Mouse (Mus musculus) kidney, adult 8-10 months (tissue): Measurements from ENCODE around the gene Ndrg3.
"Not testable (repeated sequence)": the region's sequence is repeated elsewhere in the genome, so short reads cannot be mapped to it uniquely, and the experiment has no call there.

Experiments
- DNase-seq, 2 experiments: peaks; one replicate each; pipeline ENCODE4 v3.0.0; 2022

Ndrg3 gene

DNA sequence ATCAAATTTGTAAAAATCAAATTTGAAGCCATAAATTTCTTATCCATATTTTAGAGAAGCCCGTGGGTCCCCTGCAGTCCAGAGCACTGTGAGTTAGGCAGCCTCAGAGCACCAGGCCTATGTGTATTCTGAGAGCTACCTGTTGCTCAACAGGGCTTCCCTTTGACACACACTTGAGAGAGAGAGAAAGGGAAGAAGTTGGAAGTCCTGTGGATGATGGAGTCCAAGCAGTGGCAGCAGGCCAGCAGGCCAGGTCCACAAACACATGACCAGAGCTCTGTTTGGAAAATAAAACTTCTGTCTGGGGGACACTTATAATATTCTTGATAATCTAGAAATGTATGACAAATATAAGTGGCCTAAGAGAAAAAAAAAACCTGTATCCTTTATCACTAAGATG, 58.4 kb downstream of the Ndrg3 start:
- DNase-seq = no peak

DNA sequence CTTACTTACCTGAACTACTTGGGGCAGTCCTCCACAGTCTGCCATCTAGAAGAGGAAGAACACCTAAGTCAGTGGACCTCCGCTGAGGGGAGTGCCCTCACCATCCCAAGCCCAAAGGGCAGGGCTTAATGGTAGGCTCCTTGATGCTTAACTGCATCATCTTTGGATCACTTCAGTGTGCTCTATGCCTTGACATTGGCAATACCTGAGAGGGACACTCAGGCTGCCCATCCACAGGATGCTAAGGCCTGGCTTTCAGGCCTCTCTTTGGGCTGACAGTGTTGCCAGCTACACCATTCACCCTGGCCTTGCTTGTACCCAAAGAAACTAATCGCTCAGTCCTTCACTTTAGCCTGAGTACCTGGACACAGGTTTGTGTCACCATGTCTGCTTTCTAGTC, 60.4 kb downstream of the Ndrg3 start:
- DNase-seq = no peak

DNA sequence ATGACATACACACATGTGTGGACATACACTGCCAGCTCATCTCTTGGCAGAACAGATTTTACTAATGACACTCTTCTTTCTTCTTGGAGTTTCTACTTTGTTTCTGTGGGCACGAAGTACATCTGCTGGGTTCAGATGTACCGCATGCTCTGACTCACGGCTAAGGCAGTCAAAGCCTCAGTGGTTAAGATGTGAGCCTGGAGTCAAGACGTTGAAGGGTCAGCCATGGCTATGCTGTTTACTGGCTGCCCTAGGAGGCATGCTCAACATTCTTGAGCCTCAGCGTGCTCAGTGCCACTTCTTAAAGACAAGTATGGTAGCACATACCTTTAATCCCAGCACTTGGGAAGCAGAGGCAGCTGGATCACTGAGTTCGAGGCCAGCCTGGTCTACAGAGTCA, 61.3 kb downstream of the Ndrg3 start:
- no peak for DNase-seq

DNA sequence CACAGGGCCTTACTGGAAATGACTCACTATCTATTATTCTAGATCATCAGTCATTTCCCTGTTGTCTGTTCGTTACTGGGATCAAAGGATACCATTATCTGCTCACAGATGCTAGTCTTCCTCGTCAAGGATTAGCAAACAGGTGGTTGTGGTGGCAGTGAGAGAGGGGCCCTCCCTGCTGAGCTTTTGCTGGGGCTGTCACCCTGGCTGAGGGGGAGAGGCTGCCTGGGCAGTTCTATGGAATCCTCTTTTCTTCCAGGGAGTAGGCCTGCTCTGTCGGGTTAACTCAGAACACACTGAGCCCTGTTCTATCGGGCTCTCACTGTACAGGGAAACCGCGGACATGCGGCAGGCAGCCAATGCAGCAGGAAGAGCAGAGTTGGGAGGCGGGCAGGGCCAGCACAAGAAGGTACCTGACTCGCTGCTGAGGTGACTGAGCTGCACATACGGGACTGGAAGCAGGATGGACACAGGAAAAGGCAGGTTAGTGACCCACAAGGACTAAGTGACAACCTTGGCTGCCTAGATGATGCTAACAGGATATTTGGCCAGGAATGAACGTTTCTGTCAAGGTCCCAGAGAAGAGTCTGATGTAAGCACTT, 62.2 kb downstream of the Ndrg3 start:
- DNase-seq = no peak

DNA sequence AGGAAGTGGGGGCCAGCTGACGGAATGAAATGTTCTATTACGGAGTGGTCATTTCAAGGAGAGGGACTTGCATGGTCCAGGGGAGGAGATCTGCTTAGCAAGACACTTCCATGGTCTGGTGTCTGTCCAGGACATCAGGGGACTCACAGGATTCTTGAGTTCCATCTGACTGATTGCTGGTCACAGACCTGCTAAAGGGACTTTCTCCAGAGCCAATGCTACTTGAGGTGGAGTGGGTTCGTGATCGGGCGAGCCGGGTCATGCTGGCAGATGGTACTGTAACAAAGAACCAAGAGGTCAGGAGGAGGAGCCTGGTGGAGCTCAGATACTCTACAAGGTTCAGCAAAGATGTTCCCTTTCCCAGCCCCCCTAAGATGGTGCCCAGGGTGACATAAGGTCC, 63.2 kb downstream of the Ndrg3 start:
- DNase-seq = no peak

DNA sequence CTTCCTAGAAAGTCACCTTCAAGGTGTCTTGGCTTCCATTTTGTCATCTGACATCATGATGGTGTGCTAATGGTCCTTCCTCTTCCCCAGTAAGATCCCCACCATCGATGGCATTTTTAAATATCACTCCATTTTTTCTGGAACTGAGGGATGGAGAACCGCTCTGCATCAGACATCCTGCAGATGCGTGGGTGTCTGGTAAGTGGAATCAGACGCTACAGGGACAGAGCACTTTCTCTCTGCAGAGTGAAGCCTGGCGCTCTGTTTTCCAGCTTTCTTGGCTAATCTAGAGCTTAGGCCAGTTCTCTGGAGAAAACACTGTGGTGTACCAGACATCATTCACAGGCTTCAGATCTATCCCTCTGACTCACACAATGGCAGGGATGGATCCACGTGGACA, 64.2 kb downstream of the Ndrg3 start:
- no peak for DNase-seq

DNA sequence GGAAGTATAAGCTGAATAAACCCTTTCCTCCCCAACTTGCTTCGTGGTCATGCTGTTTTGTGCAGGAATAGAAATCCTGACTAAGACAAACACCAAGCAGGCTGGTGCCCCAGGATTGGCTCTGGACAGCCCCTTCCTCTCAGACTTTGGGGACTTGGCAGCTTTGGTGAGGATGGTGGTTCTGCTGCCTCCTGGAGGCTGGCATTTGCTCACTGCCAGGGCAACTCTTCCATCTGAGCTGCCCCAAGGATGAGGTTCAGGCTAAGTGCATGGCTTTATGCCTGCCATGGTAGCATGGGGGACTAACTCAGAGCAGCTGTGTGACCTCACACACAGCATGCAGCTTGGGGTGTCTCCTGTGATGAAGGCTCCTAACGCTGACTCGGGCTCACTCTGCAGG, 66.2 kb downstream of the Ndrg3 start:
- DNase-seq = not testable (repeated sequence)

DNA sequence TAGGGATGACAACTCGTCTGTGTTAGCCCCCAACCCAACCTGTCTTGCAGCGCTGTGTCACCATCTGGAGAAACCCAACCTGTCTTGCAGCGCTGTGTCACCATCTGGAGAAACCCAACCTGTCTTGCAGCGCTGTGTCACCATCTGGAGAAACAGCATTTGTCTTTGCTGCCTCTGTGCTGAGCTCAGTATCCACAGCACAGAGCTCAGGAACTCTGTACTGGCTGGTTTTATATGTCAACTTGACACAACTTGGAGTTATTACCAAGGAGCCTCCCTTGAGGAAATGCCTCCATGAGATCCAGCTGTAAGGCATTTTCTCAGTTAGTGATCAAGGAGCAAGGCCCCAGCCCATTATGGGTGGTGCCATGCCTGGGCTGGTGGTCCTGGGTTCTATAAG, 66.8 kb downstream of the Ndrg3 start:
- DNase-seq = not testable (repeated sequence)

DNA sequence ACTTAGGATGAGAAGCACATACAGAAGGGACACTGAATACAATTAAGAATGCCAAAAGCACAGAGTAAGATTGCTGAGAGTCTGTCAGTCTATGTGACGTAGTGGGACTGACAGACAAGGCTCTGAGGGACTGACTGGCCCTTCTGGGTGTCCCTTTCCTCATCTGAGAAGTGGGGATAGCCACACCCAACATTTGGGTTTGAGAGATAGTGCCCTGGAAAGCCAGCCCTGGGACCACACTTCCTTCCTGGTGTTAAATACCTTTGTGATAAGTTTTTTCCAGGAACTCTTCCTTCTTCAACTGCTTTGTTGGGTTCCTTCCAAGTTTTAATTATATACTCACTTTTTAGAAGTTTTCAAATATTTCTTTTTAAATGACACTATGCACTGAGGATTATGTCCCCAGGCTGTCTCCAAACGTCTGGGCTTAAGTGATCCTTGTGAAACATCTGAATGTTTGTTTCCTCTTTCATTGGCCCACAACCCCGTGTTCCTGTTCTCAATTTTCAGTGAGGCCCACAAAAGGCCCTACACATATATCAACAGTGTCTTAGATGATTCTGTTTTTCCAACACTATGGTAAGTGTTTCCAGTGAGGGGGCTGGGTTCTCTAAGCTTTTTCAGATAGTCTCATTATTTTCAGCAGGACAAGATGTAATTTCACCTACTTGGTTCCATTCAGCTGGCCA, 67.5 kb downstream of the Ndrg3 start:
- no peak for DNase-seq

DNA sequence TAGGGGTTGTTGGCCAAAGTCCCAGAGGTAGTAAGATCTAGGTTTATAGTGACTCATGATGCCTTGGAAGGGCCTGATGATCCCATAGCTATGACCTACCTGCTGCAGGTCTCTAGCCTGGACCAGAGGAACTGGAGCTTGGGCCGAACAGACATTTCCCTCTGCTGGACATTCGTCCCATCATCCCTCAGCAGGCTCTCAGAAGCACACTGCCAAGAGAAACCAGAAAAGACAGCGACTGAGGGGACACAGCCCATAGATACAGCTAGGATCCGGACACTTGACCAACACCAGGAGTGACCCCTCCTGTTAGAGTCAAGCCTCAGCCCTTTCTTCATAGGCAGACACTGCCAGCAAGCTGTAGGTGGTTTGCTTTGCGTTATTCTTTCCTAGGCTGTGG, 68.8 kb downstream of the Ndrg3 start:
- DNase-seq = no peak

DNA sequence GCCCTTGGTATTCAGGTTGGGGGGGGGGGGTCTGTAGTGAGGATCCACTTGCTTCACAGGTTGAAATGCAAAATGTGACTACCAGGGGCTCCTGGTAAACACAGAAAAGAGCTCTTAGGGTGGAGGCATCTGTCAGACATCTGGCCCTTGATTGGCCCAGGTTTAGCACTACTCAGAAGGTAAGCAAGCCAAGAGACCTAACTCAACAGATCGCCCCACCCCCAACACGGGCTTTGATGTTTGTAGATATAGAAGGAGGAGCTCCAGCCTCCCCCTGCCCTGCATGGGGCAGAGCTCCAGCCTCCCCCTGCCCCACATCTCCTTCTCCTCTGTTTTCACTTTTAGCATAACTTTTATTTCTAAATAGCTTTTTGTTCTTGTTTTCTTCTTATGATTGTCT, 72.1 kb downstream of the Ndrg3 start:
- DNase-seq = no peak

DNA sequence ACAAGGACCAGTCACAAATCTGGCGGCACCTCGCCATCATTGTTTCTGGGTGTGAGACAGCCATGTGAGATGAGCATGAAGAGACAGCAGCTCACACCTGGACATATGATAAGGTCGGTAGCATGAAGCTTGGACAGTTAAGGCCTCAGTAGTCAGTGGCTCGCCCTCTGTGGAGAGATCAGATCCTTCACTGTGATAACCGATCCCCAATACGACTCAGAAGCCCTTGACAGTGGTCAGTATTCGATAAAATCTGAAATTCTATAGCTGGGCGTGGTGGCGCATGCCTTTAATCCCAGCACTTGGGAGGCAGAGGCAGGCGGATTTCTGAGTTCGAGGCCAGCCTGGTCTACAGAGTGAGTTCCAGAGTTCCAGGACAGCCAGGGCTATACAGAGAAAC, 72.7 kb downstream of the Ndrg3 start:
- not testable (repeated sequence) for DNase-seq

DNA sequence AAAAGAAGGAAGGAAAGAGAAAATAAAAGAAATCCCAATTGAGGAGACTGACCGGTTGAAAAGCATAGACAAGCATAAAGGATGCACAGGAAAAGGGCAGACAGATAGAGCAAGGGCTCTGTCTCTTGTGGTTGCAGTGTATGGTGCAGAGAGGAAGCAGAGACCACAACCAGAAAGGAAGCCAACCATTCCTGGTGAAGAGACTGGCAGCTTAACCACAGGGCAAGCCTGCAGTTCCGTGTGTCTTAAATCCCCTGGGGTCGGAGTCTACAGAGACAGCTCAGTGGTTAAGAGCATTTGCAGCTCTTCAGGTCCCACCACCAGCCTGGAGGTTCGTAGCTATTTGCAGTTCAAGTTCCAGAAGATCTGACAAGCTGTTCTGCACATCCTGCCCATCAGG, 73.3 kb downstream of the Ndrg3 start:
- DNase-seq = no peak

DNA sequence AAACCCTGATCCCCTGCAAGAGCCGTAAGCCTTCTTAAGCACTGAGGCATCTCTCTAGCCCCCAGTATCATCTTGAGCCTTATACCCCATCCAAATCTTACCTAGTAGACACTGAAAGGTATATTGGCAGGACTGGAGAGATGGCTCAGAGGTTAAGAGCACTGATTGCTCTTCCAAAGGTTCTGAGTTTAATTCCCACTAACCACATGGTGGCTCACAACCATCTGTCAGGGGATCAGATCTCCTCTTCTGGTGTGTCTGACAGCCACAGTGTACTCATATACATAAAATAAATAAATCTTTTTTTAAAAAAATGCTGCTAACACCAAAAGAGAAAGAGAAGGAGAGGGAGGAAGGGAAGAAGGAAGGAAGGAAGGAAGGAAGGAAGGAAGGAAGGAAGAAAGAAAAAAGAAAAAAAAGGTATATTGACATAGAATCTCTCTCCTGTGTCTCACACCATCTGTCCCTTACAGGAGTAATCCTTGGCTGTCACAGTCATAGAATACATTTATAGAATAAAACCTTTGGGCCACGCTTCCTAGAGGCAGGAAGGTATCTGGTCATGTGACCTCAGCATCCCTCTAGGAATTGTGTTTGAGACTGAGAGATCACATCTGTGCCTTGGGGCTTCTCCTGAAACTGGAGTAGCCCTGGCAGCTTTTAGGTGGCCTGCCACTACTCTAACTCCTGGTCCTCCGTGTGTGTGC, 75.3 kb downstream of the Ndrg3 start:
- DNase-seq = no peak

DNA sequence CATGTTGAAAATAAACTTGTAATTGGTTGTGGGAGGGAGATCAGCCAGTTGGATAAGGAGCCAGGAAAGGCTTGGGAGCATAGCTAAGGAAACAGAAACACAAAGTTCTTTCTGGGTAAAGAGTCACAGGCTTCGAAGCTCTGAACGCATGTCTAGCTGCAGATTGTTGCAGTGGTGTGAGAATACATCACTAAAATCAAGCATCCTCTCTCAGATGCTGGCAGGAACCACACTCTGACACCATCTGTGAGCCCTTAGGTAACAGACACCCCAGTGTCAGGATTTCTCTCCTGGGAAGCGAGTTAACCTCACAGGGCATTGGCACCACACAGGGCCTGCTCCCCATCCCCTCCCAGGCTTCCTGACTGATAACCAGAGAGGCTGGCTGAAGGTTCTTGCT, 76.3 kb downstream of the Ndrg3 start:
- no peak for DNase-seq

DNA sequence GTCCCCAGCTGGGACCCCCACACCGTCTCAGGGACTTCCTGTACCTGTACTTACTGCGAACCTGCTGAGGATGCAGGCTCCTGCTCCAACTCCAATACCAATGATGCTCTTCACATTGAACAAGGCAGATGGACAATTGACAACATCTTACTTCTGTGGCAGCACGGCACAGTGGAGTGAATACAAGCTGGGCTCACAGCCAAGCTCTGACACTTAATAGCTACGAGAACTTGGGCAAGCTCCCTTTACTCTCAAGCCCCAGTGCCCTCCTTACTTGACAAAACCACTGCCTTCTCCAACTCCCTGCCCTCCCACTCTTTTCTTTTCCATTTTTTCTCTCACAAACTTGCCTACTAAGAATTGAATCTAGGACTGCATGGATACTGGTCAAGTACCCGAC, 78.7 kb downstream of the Ndrg3 start:
- DNase-seq = no peak

DNA sequence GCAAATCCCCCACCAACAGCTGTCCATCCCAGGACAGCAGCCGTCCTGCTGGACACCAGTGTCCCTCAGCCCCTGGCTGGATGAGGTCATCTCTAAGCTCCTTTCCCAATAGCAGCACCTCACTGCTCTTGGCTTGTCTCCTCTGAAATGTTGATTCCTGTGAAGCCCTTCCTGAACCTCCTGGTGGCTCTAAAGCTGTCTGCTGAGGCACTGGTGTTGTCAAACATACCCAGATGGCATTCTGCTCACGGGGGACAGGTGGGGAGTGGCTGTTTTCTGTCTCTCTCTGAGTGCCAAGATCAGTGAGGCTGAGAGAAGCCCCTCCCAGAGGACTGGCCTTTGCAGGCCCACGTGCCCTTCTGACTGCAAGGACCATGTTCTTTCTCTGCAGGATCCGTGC, 85.9 kb downstream of the Ndrg3 start:
- DNase-seq = not testable (repeated sequence)

DNA sequence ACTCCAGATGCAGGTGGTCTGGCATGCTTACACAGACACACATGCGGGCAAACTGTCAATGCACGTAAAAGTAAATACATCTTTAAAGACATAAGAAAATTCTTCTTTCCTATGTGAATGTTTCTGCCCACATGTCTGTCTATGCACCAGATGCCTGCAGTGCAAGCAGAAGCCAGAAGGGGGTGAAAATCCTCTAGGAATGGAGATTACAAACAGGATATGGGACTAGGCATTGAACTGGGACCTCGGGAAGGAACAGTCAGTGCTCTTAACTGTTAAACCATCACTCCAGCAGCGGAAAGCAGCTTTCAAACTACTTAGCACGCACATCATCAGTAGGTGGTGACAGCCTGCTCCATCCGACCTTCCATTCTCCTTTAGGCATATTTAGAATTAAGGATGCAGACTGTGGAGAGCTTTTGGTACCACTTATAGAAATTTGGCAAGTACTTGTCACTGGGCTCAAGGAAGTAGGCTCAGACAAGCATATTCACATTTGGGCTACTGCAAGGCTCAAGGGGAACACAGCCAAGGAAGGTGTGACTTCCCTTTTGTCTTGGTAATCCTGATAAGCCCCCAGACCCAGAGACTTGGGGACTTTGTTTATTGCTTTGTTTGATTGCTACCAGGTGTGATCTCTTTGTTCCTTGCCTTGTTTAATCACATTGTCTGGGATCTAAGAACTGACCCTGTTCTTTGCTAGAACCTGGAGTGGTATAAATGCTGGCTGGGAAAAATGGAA, 86.7 kb downstream of the Ndrg3 start:
- DNase-seq = peak; percentile 33 to 68

DNA sequence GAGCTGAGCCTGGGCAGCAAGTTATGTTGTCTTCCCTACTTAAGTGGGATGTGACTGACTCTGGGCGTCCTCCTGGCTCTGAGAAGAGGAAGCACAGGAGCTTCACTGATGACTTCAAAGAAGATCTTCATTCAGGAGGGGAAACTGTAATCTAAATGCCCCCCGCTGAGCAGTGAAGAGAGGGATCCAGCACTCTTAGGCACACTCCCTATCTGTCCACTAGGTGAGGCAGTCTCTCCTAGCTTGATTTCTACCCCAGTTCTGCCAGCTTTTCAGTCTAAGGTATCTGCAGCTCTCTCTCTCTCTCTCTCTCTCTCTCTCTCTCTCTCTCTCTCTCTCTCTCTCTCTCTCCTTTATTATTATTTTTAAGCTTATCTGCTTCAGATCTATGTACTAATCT, 88.5 kb downstream of the Ndrg3 start:
- no peak for DNase-seq

DNA sequence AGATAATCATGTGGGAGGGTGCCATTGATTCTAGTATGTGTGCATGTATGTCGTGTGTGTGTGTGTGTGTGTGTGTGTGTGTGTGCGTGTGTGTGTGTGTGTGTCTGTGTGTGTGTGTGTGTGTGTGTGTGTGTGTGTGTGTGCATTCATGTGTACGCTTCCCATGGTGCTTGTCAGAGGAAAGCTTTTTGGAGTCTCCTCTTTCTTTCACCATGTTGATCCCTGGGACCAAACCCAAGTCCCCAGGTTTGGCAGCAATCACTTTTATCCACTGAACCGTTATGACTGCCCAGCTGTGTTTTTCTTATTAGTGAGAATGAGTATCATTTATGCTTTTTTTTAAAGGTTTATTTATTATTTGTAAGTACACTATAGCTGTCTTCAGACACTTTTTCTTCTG, 89.4 kb downstream of the Ndrg3 start:
- not testable (repeated sequence) for DNase-seq

DNA sequence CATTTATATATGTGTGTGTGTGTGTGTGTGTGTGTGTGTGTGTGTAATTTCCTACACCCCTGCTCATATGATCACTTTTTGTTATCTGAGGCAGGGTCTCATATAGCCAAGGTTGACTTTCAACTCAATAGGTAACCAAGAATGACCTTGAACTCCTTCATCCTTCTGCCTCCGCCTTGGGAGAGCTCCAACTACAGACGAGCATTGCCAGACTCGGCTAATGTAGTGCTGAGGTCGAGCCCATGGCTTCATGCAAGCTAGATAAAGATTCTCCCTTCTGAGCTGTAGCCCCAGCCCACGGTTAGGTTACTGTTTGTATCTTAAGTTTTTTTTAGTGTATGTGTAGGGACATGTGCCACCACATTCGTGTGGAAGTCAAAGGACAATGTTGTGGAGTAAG, 90.0 kb downstream of the Ndrg3 start:
- no peak for DNase-seq

DNA sequence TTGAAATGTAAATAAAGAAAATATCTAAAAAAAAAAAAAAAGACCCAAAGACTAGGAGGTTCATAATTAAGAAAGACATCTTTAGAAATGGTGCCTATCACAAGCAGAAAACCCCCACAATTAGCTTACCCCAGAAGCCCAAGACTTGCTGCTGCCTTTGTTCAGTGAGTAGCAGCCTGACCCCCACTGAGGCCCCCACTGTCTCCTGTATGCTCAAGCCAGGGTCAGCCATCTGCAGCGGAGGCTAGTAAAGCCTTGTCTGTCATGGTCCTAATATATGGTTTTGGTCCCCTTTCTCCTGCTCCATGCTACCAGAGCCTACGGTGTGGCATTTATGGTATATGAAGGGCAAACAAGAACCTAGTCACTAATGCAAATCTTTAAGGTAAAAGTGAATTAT, 90.5 kb downstream of the Ndrg3 start:
- DNase-seq = no peak

DNA sequence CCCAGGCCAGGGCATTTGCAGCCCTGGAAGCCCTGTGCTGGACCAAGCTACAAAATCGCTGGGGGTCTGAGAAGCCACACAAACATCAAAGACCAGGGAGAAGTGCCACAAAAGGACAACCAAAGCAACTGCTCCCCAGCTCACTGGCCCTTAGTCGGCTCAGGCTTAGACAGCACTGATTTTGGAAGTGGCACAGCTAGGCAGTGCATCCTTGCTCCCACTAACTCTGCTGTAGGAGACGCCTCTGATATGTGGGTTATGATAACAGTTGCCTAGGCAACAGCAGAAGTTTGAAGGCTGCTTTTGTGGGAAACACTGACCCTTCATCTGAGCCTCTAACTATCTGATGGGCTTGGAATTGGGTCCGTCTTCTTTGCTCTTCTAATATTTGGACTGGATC, 92.7 kb downstream of the Ndrg3 start:
- DNase-seq = no peak

DNA sequence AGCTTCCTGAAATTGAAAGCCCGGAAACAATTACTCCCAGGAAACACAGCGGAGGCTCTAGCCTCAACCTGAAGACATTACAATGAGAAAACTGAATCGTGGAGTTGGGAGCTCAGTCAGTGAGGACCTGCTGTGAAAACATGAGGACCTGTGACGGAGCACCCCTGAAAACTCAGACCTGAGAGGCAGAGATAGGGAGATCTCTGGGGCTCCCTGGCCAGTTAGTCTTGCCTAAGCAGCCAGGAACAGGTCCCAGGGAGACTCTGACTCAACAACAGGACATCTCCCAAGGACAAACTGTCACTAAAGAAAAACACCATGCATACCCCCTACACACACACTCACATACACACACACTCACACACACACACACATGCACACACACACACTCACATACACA, 93.5 kb downstream of the Ndrg3 start:
- DNase-seq = no peak
